Mouse (Mus musculus): ENCODE data around the gene Tdgf1. TPM values are rescaled to one million over a fixed set of nuclear protein-coding genes. Genes with fewer than 3 reads are reported as not detected.

Tdgf1 gene
- total RNA-seq, 2 experiments from 2014 or later = 0.23 to 0.66 TPM

DNA sequence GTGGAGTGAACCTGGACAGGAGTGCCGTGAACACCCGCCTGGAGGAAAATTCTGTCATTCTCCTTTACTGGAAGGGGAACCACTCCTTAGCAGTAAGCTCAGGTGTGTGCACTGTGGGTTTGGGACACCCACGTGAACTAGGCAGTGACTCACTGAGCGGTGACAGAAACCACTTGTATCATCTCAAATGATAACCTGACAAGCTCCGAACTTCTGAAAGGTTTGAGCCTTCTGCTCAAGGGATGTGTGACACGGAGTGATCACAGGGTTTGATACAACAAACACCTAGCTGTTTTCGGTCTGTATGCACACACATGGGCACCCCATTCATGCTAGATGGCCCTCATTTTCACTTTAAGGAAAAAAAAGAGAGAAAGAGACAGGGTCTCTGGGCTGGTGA is 29.2 kb downstream of the Tdgf1 start, which contains the start of gene Fam240a:
Gene Fam240a, minus strand, starts transcription at position 76 of the 400 bp plus-strand sequence.
- no peak for DNase-seq (ENCODE audit: extremely low spot score in 1 of 2, low spot score in 1 of 2)

GRCm38 (mm10) chr9:110915466-110915865 is 30.5 kb downstream of the Tdgf1 start:
- no peak for DNase-seq (ENCODE audit: extremely low spot score in 1 of 2, low spot score in 1 of 2)

- DNase-seq (ENCODE audit: extremely low spot score in 1 of 2, low spot score in 1 of 2) = no peak
These were observed 31.2 kb downstream of the Tdgf1 start for GRCm38 (mm10) chr9:110914631-110915236.

DNA sequence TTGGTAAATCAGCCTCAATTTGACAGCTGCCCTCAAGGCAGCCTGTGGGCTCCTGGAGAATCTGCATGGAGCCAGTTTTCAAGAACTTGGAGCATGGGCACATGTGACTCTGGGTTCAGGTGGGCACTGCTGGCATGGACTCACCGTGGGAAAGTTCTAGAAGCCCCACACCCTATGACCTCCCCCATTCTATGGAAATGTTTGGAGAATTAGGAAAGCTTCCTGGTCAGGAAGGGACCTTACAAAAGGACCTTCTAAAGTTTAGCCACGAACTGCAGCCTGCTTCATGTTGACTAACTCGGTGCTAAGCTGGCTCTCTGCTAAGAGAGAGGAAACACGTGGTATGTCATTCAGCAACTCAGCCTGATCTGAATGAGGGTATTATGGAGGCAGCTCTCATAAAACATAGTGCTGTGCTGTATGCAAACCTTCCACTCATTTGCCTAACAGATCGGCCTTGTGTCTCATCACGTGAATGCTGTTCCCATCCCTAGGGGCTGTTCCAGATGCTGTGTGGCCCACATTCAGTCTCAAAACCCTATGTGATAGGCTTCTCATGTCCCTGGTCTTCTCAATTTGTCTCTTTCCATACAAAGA is 36.5 kb downstream of the Tdgf1 start:
- DNase-seq (ENCODE audit: extremely low spot score in 1 of 2, low spot score in 1 of 2) = no peak

DNA sequence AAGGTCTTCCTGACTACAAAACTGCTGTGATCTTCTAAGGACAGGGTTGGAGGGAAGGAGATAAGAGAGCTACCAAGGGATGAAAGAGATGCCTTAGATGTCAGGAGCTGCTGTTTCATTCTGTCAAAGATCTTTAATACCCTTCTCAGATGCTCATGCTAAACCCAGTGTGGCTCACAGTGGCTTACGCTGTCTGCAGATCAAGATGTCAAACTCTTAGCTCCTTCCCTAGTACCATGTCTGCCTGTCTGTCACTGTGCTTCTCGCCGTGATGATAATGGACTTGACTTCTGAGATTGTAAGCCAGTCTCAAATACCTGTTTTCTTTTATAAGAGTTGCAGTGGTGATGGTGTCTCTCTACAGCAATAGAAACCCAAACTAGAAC is 37.3 kb downstream of the Tdgf1 start:
- no peak for DNase-seq (ENCODE audit: extremely low spot score in 1 of 2, low spot score in 1 of 2)

GRCm38 (mm10) chr9:110907838-110908630 is 37.9 kb downstream of the Tdgf1 start:
- DNase-seq (ENCODE audit: extremely low spot score in 1 of 2, low spot score in 1 of 2) = no peak

- no peak for DNase-seq (ENCODE audit: extremely low spot score in 1 of 2, low spot score in 1 of 2)
These were observed 38.6 kb downstream of the Tdgf1 start for GRCm38 (mm10) chr9:110907201-110907837.

GRCm38 (mm10) chr9:110902271-110902670 is 43.7 kb downstream of the Tdgf1 start:
- DNase-seq (ENCODE audit: extremely low spot score in 1 of 2, low spot score in 1 of 2) = no peak

GRCm38 (mm10) chr9:110901204-110901603 is 44.8 kb downstream of the Tdgf1 start:
- no peak for DNase-seq (ENCODE audit: extremely low spot score in 1 of 2, low spot score in 1 of 2)

DNA sequence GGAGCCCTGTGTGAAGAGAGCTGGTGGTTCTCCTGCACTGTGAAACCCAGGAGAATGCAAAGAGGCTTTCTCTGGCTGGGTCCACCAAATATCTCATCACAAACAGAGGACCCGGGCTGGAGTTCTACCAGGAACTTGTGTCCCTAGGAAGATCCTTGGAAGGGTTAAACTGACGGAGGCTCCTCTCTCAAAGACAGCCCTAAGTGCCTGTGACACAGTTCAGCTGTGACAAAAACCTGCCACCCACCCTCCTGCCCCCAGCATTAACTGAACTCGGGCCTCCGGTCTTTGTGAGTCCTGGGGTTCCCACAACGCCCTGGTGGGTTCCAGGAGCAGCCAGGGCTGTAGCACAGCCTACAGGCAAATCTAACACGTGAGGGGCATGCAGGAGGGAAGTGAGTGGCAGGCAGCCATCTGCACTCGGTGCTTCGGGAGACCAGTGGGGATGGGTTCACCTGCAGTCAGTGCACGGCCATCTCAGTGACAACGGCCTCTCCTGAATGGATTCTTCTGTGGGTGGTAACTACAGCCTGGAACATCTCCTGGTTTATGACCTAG is 46.4 kb downstream of the Tdgf1 start:
- DNase-seq (ENCODE audit: extremely low spot score in 1 of 2, low spot score in 1 of 2) = no peak

GRCm38 (mm10) chr9:110896595-110896994 is 49.4 kb downstream of the Tdgf1 start:
- no peak for DNase-seq (ENCODE audit: extremely low spot score in 1 of 2, low spot score in 1 of 2)

DNA sequence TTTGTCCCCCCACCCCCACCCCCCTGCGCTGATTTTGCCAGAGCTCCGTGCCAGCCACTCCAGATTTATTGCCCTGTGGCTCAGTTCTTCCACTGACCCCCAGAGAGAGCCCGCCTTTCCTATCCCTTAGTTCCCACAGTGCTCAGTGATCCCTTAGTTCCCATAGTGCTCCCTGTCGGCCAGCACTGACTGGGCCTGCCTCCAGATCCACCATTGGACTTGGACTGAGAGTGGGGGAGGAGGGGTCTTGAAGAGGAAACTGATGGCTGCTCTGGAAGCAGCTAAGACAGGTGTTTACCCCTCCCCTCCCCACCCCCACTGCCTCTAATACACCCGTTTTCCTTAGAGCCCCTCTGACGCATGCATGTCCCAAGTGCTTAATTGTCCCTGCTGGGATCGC is 50.0 kb downstream of the Tdgf1 start:
- no peak for DNase-seq (ENCODE audit: extremely low spot score in 1 of 2, low spot score in 1 of 2)

DNA sequence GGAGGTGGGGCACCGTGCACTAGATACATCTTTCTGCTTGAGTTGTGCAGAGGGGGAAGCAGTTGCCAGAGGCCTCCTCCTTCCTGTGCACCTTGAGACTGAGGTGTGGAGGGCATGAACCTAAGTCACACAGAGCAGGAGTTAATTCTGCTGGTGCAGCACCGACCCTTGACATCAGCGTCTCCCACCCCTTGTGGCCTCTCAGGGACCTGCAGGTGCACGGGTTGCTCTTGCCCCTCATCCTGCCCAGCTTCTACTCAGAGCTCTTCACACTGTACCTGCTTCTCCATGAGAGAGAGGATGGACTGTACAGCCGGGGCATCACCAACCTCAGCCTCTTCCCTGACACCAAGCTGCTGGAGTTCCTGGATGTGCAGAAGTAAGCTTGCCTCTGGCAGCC is 50.5 kb downstream of the Tdgf1 start:
- no peak for DNase-seq (ENCODE audit: extremely low spot score in 1 of 2, low spot score in 1 of 2)

GRCm38 (mm10) chr9:110893429-110893828 is 52.5 kb downstream of the Tdgf1 start:
- no peak for DNase-seq (ENCODE audit: extremely low spot score in 1 of 2, low spot score in 1 of 2)

DNA sequence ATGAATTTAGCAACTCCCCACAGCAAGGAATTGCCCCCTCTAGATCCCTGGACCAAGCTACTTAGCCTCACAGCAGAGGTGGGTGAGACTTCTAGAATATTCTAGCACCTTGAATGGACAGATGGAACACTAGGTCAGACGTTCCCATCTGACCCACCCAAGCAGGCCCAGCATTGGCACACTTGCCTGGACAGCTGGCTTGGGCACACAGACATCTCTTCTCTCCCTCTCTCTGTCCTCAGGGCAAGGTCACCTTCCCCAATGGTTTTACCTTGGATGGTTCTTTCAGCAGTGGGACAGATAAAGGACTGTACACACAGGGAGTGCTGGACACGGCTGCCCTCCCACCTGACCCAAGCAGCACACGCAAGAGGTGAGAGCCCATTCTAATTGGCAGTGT is 53.4 kb downstream of the Tdgf1 start:
- no peak for DNase-seq (ENCODE audit: extremely low spot score in 1 of 2, low spot score in 1 of 2)

DNA sequence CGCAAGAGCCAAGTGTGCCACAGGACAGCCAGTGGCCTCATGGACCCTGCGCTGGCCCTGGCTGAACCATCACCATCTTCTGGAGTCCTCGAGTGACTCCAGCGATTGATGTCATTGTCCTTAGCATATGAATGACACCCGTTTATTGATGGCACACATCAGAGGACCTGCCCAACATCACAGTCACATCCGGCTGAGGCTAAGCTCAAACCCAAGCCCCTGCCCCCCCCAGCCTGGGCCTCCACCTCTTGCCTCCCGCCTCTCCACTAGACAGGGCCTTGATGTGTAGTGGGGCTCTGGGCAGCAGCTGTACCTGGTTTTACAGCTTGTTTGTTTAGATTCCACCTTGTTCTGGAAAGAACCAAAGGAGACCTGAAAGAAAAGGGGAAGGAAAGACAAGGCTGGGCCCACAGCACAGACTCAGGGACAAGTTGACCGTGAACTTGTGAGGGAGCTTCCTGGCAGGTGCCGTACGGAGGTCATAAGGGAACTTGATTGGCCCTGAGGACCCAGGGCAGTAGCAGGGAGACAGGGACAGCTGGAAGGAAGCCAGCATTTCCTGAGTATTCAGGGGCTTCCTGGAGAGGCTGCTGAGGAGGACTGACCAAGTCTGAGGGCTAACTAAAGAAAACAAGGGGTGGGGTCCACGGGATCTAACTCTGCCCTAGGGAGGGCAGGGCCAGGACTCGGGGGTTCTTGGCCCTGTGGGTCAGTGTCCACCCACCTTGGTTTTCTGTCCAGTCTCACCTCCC is 54.7 kb downstream of the Tdgf1 start:
- no peak for DNase-seq (ENCODE audit: extremely low spot score in 1 of 2, low spot score in 1 of 2)

GRCm38 (mm10) chr9:110890026-110890783 is 55.8 kb downstream of the Tdgf1 start:
- no peak for DNase-seq (ENCODE audit: extremely low spot score in 1 of 2, low spot score in 1 of 2)

All from layer of hippocampus, postnatal 25 days (tissue).